Mouse (Mus musculus) hindbrain, embryonic 14.5 days (tissue): Measurements from ENCODE around the gene Pef1. TPM values are rescaled to one million over a fixed set of nuclear protein-coding genes. Genes with fewer than 3 reads are reported as not detected.

Source experiments
- ATAC-seq: fragments of 200-750 bp; cut with Nextera tagmentation; 2 replicates; pipeline ENCODE4 v1.8.0; 2017; ENCODE audit warnings: moderate number of reproducible peaks, mild to moderate bottlenecking, moderate TSS enrichment, moderate library complexity; ENCODE audit not compliant: low FRiP score
- DNase-seq: peaks from one replicate; pipeline ENCODE4 v3.0.0-alpha.2; 2015; ENCODE audit warnings: low spot score
- H3K27ac ChIP-seq: fragments of 300-500 bp; sonication (generic); 2 replicates; pipeline ENCODE4 v1.5.1; 2014; ENCODE audit warnings: mild to moderate bottlenecking, moderate library complexity
- H3K27me3 ChIP-seq: fragments of 300-500 bp; sonication (generic); 2 replicates; pipeline ENCODE4 v1.6.1; 2014; ENCODE audit warnings: mild to moderate bottlenecking, low read length, mixed read lengths; ENCODE audit not compliant: control insufficient read depth, insufficient read depth
- H3K36me3 ChIP-seq: fragments of 300-500 bp; sonication (generic); replicated peaks from 2 replicates; pipeline ENCODE4 v1.6.1; 2014; ENCODE audit not compliant: control insufficient read depth, insufficient read depth
- H3K4me1 ChIP-seq: fragments of 300-500 bp; sonication (generic); replicated peaks from 2 replicates; pipeline ENCODE4 v1.6.1; 2014; ENCODE audit warnings: antibody characterized with exemption, low read length, mixed read lengths; ENCODE audit not compliant: control insufficient read depth, insufficient read depth
- H3K4me2 ChIP-seq: fragments of 300-500 bp; sonication (generic); replicated peaks from 2 replicates; pipeline ENCODE4 v1.6.1; 2014; ENCODE audit warnings: mild to moderate bottlenecking, moderate library complexity
- H3K4me3 ChIP-seq: fragments of 300-500 bp; sonication (generic); replicated peaks from 2 replicates; pipeline ENCODE4 v1.5.1; 2014; ENCODE audit warnings: mild to moderate bottlenecking, low read length
- H3K9ac ChIP-seq: fragments of 300-500 bp; sonication (generic); 2 replicates; pipeline ENCODE4 v1.6.1; 2014
- H3K9me3 ChIP-seq: fragments of 300-500 bp; sonication (generic); 2 replicates; pipeline ENCODE4 v1.6.1; 2016; ENCODE audit warnings: low read length; ENCODE audit not compliant: control insufficient read depth
- WGBS: fragments of 180-500 bp; shearing (Covaris S2); extraction: QIAGEN DNeasy Blood & Tissue Kit; methylation state at CpG from one replicate; pipeline ENCODE4 v1.1.7; 2014; 5-methylcytosine and 5-hydroxymethylcytosine counted together
- polyA plus RNA-seq: library from polyadenylated mRNA; unstranded; fragments of >200 nt; fragmentation: Nextera tagmentation; extraction: Ambion mirVana; gene quantifications from 2 replicates; pipeline ENCODE4 v1.2.1, GENCODE M21; 2014

Gene Pef1
- polyA plus RNA-seq, 1 experiment from 2014 or later: 66.0 TPM

DNA sequence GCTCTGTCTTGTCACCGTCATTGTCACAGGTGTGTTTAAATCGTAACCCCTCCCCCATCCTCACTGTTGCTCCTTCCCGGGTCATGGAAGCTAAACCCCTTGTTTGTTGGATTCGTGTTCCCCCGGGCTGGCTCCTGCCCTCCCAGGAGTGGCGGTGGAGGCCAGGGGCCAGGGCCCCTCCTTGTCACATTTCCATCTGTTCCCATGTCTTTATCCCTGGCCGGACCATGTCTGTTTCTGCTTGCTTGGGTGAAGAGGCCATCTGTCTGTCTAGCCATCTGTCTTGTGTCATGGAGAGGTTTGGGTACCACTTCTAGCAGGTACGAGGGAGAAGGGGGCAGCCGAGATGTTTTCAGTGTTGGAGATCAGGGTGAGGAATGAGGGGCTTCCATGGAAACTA is 20.1 kb upstream of the Pef1 start:
- H3K36me3 ChIP-seq: no peaks in the 10 kb centered on the region
- H3K27me3 ChIP-seq: peaks cover under 1% of the 10 kb centered on the region
- no peak overlapping the region for H3K9ac ChIP-seq
- no peak overlapping the region for H3K4me3 ChIP-seq
- DNase-seq (no peak), ATAC-seq (no peak)
- H3K4me1 ChIP-seq: peaks cover 9% of the 10 kb centered on the region; the same call in 1 of the 2 replicates
- no peaks in the 10 kb centered on the region for H3K9me3 ChIP-seq
- WGBS: 51% methylated on average over 9 of the region's 9 CpGs
- no peak overlapping the region for H3K4me2 ChIP-seq
- H3K27ac ChIP-seq: no peak overlapping the region

DNA sequence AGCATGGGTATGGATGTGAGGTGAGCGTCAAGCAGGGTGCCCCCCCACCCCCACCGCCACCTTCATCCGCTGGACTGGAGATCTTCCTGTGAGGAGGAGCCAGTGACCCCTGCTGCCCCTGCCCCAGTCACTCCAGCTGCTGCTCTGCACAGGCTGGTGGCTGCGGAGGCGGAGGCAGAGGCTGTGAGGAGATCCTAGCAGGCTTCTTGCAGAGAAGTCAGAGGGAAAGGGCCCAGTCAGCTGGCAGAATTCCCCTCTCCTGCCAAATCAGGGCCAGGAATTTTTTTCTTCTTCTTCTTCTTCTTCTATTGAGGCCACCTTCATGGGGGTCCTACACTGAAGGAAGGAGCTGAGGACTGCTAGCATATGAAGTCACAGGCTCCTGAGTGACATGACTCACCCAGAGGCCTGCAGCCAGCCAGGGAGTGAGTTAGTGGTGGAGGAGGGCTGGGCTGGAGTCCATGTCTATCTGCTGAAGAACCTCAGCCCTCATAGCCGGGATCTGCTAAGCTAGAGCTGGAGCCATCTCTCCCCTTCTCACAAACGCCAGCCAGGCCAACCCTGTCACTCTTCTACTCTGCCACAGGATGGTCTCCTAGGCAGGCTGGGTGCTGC is 17.9 kb upstream of the Pef1 start:
- 36% methylated on average over 7 of the region's 7 CpGs for WGBS
- H3K27ac ChIP-seq: no peak overlapping the region
- H3K4me3 ChIP-seq: no peak overlapping the region
- no peaks in the 10 kb centered on the region for H3K36me3 ChIP-seq
- peaks cover 13% of the 10 kb centered on the region for H3K27me3 ChIP-seq
- peaks cover 7% of the 10 kb centered on the region; the same call in 1 of the 2 replicates for H3K4me1 ChIP-seq
- DNase-seq (no peak), ATAC-seq (no peak)
- H3K4me2 ChIP-seq: no peak overlapping the region
- H3K9ac ChIP-seq: no peak overlapping the region
- no peaks in the 10 kb centered on the region for H3K9me3 ChIP-seq

DNA sequence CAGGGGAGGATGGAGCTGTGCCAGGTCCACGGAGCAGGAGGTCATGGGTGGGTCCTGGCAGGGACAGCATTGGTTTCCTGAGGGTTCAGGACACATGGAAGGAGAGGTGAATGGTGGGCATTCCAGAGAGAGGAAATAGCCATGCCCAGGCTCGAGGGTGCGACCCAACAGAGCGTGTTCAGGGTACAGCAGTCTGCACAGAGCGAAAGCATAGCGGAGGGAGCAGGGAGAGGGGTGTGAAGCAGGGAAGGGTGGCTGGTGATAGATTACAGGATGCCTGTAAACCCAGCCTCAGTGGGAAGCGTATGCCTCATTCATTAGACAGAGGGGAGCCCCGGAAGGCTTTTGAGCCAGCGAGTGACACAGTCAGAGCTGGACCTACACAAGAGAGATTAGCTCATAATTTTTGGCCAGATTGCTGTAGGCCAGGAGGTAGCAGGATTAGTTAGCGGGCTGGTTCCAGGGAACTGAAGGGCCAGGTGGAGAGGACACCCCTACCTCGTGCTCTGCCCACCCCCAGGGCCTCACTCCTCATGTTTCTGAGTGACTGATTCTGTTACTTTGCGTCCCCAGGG is 17.0 kb upstream of the Pef1 start:
- Histone ChIP-seq H3K36me3 (no peaks in the 10 kb centered on the region), H3K4me1 (peaks cover 5% of the 10 kb centered on the region; the same call in 1 of the 2 replicates), H3K9me3 (no peaks in the 10 kb centered on the region), H3K27ac (no peak overlapping the region), H3K9ac (no peak overlapping the region), H3K4me3 (no peak overlapping the region), H3K27me3 (peaks cover 13% of the 10 kb centered on the region), H3K4me2 (no peak overlapping the region)
- DNase-seq (no peak), ATAC-seq (no peak)
- WGBS: 71% methylated on average over 12 of the region's 12 CpGs

DNA sequence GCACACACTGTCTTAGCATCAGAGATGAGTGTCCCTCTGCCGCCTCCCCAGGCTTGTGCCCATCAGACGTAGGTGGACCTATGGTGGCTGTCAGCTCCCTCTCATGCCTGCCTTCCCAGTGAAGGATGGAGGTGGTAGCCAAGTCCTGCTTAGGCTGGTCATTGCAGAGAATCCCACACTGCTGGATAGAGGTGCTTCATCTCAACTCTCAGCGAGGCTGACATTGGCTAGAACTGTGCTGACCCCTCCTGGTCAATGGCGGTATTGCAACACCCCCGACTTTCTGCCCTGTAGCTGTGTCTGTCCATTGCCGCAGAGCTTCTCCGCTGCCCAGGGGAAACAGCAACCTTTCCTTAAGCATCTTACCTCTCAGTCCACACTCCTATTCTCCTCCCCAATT is 15.1 kb upstream of the Pef1 start:
- 9% methylated on average over 7 of the region's 7 CpGs for WGBS
- no peak overlapping the region for H3K9ac ChIP-seq

DNA sequence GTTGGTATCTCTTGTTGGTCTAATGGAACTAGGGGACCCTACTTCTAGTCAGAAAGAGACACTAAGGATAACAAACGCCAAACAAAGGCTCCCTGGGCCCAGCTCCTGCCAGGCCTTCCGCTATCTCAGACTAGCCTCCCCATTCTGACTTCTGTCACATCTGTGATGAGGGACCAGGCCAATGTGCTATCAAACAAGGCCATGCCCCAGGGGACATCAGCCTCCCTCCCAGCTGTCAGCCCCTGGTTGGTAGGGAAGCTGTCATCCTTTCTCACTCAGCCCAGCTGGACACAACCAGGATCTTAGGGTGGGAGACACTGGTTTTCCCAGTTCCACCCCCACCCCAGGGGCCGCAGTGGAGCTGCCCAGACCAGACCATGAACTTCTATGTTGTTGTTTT is 7.2 kb upstream of the Pef1 start:
- ATAC-seq (no peak), DNase-seq (no peak)
- H3K4me1 ChIP-seq: no peaks in the 10 kb centered on the region
- no peaks in the 10 kb centered on the region for H3K9me3 ChIP-seq
- H3K4me2 ChIP-seq: no peak overlapping the region
- no peaks in the 10 kb centered on the region for H3K36me3 ChIP-seq
- no peak overlapping the region for H3K9ac ChIP-seq
- H3K27ac ChIP-seq: no peak overlapping the region
- WGBS: 32% methylated on average over 3 of the region's 3 CpGs
- H3K4me3 ChIP-seq: no peak overlapping the region
- no peaks in the 10 kb centered on the region; the same call in 1 of the 2 replicates for H3K27me3 ChIP-seq

More for the DNA sequence above, 15.1 kb upstream of the Pef1 start:
- Histone ChIP-seq H3K4me3 (no peak overlapping the region), H3K9me3 (no peaks in the 10 kb centered on the region), H3K27ac (no peak overlapping the region), H3K4me1 (no peaks in the 10 kb centered on the region), H3K36me3 (no peaks in the 10 kb centered on the region), H3K27me3 (peaks cover 13% of the 10 kb centered on the region), H3K4me2 (no peak overlapping the region)
- ATAC-seq (peak; percentile 59), DNase-seq (peak; percentile 97)

DNA sequence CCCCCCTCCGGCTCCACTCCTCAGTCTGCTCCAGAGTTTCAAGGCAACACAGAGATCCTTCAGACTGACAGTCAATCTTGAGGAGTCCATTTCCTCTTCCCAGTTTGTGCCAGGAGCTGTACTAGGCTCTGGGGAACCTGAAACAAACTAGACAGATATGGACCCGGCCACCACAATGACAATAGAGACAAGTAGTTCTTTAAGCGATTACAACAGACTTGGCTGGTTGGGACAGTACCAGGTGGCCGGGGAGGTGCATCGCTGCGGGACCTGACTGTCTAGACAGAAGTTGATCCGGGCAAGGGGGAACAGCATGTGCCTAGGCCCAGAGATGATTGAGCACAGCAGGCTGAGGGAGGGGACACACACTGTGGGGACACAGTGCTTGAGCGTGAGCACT is 1.2 kb upstream of the Pef1 start:
- Histone ChIP-seq H3K9ac (no peak overlapping the region), H3K4me3 (no peak overlapping the region), H3K27ac (no peak overlapping the region), H3K27me3 (no peaks in the 10 kb centered on the region; the same call in 1 of the 2 replicates), H3K9me3 (no peaks in the 10 kb centered on the region), H3K4me1 (no peaks in the 10 kb centered on the region), H3K4me2 (no peak overlapping the region), H3K36me3 (no peaks in the 10 kb centered on the region)
- ATAC-seq (no peak; the same call in 1 of the 2 replicates), DNase-seq (no peak)
- WGBS: 27% methylated on average over 8 of the region's 8 CpGs

DNA sequence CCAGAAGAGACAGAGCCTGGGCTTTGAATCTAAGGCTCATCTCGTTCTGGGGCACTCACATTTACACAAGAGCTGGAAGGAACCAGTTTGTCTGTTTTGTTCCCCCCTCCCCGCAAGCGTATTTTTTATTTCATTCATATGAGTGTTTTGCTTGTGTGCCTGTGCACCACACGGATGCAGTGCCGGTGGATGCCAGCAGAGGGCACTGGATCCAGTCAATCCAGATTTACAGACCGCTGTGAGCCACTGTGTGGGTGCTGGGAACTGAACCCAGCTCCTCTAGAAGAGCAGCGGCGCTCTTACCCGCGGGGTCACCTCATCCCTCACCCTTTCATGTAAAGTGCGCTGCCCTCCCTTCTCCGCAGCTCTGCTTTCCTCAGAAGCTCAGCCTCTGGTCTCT is 1.3 kb downstream of the Pef1 start:
- ATAC-seq: no peak
- H3K4me3 ChIP-seq: no peak overlapping the region
- no peaks in the 10 kb centered on the region; the same call in 1 of the 2 replicates for H3K27me3 ChIP-seq
- no peak overlapping the region for H3K4me2 ChIP-seq
- DNase-seq: no peak
- WGBS: 82% methylated on average over 12 of the region's 12 CpGs
- H3K9me3 ChIP-seq: no peaks in the 10 kb centered on the region
- no peak overlapping the region for H3K27ac ChIP-seq
- H3K4me1 ChIP-seq: peaks cover 13% of the 10 kb centered on the region; the same call in 1 of the 2 replicates
- no peaks in the 10 kb centered on the region for H3K36me3 ChIP-seq
- H3K9ac ChIP-seq: no peak overlapping the region

DNA sequence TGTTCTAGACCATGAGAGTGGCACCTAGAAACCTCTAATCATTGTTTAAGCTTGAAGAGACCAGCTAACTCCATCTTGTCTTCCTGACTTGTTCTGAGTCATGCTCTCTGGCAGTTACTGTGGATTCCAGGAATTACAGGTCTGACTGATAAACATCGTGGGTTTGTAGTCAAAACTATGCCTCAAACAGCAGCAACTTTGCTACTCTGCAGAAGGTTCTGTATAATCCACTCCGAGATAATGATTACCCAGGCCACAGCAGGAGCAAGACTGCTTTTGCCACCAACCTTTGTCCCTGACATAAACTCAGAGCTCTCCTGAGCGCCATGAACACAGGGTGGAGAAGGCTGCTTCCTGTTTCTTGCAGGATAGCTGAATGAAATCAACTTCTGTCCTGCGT is 2.2 kb downstream of the Pef1 start:
- H3K4me2 ChIP-seq: no peak overlapping the region
- ATAC-seq (no peak), DNase-seq (no peak)
- H3K9ac ChIP-seq: no peak overlapping the region
- no peak overlapping the region for H3K4me3 ChIP-seq
- no peaks in the 10 kb centered on the region; the same call in 1 of the 2 replicates for H3K27me3 ChIP-seq
- H3K9me3 ChIP-seq: no peaks in the 10 kb centered on the region
- H3K27ac ChIP-seq: no peak overlapping the region
- 87% methylated on average over 4 of the region's 4 CpGs for WGBS
- peaks cover 16% of the 10 kb centered on the region; the same call in 1 of the 2 replicates for H3K4me1 ChIP-seq
- no peaks in the 10 kb centered on the region for H3K36me3 ChIP-seq

DNA sequence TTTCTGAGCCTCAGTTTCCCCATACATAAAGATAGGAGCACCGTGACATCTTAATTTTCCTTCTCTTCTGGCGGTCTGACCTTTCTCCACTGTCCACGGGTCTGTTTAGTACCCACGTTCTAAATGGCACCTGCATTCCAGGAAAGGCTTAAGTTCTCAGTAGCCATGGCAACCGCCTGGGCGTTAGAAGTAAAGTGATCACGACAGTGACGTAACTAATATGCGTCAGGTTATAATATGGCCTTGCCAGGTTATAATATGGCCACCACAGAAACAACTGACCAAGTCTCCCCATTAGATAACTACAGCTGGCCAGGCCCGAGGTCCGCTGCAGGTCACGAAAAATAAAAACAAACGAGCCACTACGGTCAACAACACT is 4.7 kb downstream of the Pef1 start:
- peak overlapping the region; percentile 69; the same call in 1 of the 2 replicates for H3K9ac ChIP-seq
- ATAC-seq: peak; percentile 68

More for the DNA sequence above, 4.7 kb downstream of the Pef1 start:
- Histone ChIP-seq H3K4me1 (peaks cover 16% of the 10 kb centered on the region; the same call in 1 of the 2 replicates), H3K27ac (peak overlapping the region; percentile 70), H3K9me3 (no peaks in the 10 kb centered on the region), H3K4me3 (peak overlapping the region; percentile 67), H3K4me2 (peak overlapping the region; percentile 72), H3K27me3 (no peaks in the 10 kb centered on the region; the same call in 1 of the 2 replicates), H3K36me3 (no peaks in the 10 kb centered on the region)
- WGBS: 12% methylated on average over 14 of the region's 14 CpGs
- DNase-seq: no peak
